Mouse (Mus musculus) granulocyte monocyte progenitor cell, adult 5-6 weeks (primary cell): ENCODE measurements around the gene Smim20. TPM values are rescaled to one million over a fixed set of nuclear protein-coding genes. Genes with fewer than 3 reads are reported as not detected.

Experiments used
- total RNA-seq, 2 experiments: library from RNA; stranded (forward) in 1 of 2; stranded (reverse) in 1 of 2; fragments of 200-712, 200-1000 nt in 1 of 2; fragments of >200 nt in 1 of 2; fragmentation: Nextera tagmentation in 1 of 2; gene quantifications; 2 replicates each; pipeline ENCODE4 v1.2.3; 2014 to 2017

Gene Smim20
- total RNA-seq, 2 experiments from 2014 or later = 51.4 to 57.0 TPM

Other genes with a start within 250 kb of the Smim20 start
- not detected in 2 replicates for gene Slc34a2, start 229.0 kb upstream of the Smim20 start, total RNA-seq (2014; fragmentation: Nextera tagmentation)
- not detected in 2 replicates for gene Slc34a2, start 229.0 kb upstream of the Smim20 start, total RNA-seq (2017)
- not detected in 2 replicates for gene Sel1l3, start 53.2 kb upstream of the Smim20 start, total RNA-seq (2014; fragmentation: Nextera tagmentation)
- not detected in 2 replicates for gene Sel1l3, start 53.2 kb upstream of the Smim20 start, total RNA-seq (2017)
- 53.7 and 64.4 TPM in 2 replicates for gene Rbpj, start 199.1 kb downstream of the Smim20 start, total RNA-seq (2014; fragmentation: Nextera tagmentation)
- 39.0 and 42.6 TPM in 2 replicates for gene Rbpj, start 199.1 kb downstream of the Smim20 start, total RNA-seq (2017)